Mouse (Mus musculus) intestine, postnatal 0 days (tissue): ENCODE results near the gene Abt1. TPM values are rescaled to one million over a fixed set of nuclear protein-coding genes. Genes with fewer than 3 reads are reported as not detected.

Experiments used
- ATAC-seq: fragments of 200-750 bp; cut with Nextera tagmentation; 2 replicates; pipeline ENCODE4 v1.8.0; 2017; ENCODE audit warnings: mild to moderate bottlenecking, moderate TSS enrichment, moderate library complexity
- H3K27ac ChIP-seq: fragments of 300-500 bp; sonication (generic); 2 replicates; pipeline ENCODE4 v1.5.1; 2014; ENCODE audit warnings: mild to moderate bottlenecking, low read depth, low read length, moderate library complexity
- H3K27me3 ChIP-seq: fragments of 300-500 bp; sonication (generic); replicated peaks from 2 replicates; pipeline ENCODE4 v1.6.1; 2014; ENCODE audit warnings: low read length, mixed read lengths; ENCODE audit not compliant: control insufficient read depth, insufficient read depth
- H3K36me3 ChIP-seq: fragments of 300-500 bp; sonication (generic); 2 replicates; pipeline ENCODE4 v1.6.1; 2014; ENCODE audit warnings: mild to moderate bottlenecking, moderate library complexity; ENCODE audit not compliant: control insufficient read depth, insufficient read depth
- H3K4me1 ChIP-seq: fragments of 300-500 bp; sonication (generic); replicated peaks from 2 replicates; pipeline ENCODE4 v1.6.1; 2014; ENCODE audit warnings: antibody characterized with exemption, low read length, mixed read lengths; ENCODE audit not compliant: control insufficient read depth, insufficient read depth
- H3K4me2 ChIP-seq: fragments of 300-500 bp; sonication (generic); replicated peaks from 2 replicates; pipeline ENCODE4 v1.6.1; 2014; ENCODE audit warnings: low read depth, mild to moderate bottlenecking, moderate library complexity
- H3K4me3 ChIP-seq: fragments of 300-500 bp; sonication (generic); 2 replicates; pipeline ENCODE4 v1.5.1; 2014; ENCODE audit warnings: low read depth, low read length
- H3K9ac ChIP-seq: fragments of 300-500 bp; sonication (generic); 2 replicates; pipeline ENCODE4 v1.6.1; 2014; ENCODE audit warnings: mild to moderate bottlenecking, low read depth, low read length
- H3K9me3 ChIP-seq: fragments of 300-500 bp; sonication (generic); 2 replicates; pipeline ENCODE4 v1.6.1; 2016; ENCODE audit warnings: mixed run types; ENCODE audit not compliant: control insufficient read depth
- CTCF ChIP-seq: sonication (generic); IDR thresholded peaks from 2 replicates; pipeline ENCODE4 v1.5.1; 2016; ENCODE audit warnings: low read depth, mild to moderate bottlenecking, control low read depth, antibody characterized with exemption, moderate library complexity
- WGBS: fragments of 180-500 bp; shearing (Covaris S2); extraction: QIAGEN DNeasy Blood & Tissue Kit; methylation state at CpG from one replicate; pipeline ENCODE4 v1.1.7; 2014; 5-methylcytosine and 5-hydroxymethylcytosine counted together
- polyA plus RNA-seq: library from polyadenylated mRNA; unstranded; fragments of >200 nt; fragmentation: Nextera tagmentation; extraction: Ambion mirVana; gene quantifications from 2 replicates; pipeline ENCODE4 v1.2.1, GENCODE M21; 2015

Gene Abt1
- polyA plus RNA-seq, 1 experiment from 2014 or later = 5.1 TPM

DNA sequence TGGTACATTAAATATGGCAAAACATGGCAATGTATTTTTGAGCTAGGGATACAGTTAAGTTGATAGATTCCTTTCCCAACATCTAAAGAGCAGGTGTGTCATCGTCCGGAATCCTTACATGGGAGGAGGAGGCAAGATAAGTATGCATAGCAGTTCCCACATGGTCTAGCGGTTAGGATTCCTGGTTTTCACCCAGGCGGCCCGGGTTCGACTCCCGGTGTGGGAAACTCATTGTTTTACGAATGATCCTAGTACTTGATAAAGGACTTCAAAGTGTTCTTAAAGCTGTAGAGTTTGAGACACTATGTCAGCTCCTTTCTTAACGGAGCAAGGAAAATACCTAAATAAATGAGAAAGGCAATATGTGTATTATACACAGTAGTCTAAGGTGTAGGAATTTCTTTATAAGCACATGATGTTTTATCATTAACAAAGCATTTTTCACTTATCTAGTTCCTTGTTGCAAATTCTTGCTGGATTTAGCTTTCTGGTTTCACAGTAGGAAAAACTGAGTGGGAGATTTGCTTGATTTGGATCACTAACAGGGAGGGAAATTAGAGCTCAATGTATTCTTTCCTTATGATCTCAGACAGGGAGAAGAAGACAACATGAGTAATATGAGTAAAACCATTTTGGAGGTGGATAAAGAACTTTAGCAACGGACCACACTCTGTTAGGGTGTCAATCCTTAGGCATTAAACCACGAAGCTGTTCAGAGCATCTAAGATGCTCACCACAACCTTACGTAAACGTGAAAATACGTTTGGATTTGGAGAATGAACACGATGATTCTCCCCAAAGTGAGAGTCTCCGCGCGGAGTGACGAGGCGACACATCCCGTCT lies 39.9 kb upstream of the Abt1 start:
- Histone ChIP-seq H3K4me3 (peak overlapping the region; percentile 55), H3K36me3 (no peaks in the 10 kb centered on the region), H3K4me2 (peak overlapping the region; percentile 90), H3K4me1 (0 out of 2 replicates have a peak, but pooled peaks cover 3% of the 10 kb centered on the region), H3K27ac (no peak overlapping the region), H3K9ac (peak overlapping the region; percentile 27; the same call in 1 of the 2 replicates), H3K9me3 (no peaks in the 10 kb centered on the region), H3K27me3 (no peaks in the 10 kb centered on the region)
- TF ChIP-seq CTCF = no peak
- ATAC-seq = peak; percentile 54
- under 1% methylated on average over 21 of the region's 21 CpGs for WGBS

DNA sequence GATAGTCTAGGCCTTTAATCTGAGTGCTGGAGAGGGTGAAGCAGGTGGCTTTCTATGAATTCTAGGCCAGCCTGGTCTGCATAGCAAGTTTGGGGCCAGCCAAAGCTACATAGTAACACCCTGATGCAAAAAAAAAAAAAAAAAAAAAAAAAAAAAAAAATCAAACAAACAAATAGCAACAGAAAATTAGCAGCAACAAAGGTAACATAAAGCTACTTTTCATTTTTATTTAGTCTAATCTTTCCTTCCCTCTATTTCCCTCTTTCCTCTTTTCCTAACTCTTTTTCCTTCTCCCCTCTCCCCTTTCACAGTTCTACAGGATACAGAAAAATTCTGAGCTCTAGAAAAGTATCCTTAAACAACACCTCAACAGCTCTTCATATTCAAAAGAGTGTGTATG lies 39.0 kb upstream of the Abt1 start:
- Histone ChIP-seq H3K4me3 (no peak overlapping the region), H3K27ac (no peak overlapping the region), H3K27me3 (no peaks in the 10 kb centered on the region), H3K9me3 (no peaks in the 10 kb centered on the region), H3K36me3 (no peaks in the 10 kb centered on the region), H3K4me2 (no peak overlapping the region), H3K9ac (no peak overlapping the region), H3K4me1 (0 out of 2 replicates have a peak, but pooled peaks cover 3% of the 10 kb centered on the region)
- no peak for ATAC-seq
- TF ChIP-seq CTCF = no peak

DNA sequence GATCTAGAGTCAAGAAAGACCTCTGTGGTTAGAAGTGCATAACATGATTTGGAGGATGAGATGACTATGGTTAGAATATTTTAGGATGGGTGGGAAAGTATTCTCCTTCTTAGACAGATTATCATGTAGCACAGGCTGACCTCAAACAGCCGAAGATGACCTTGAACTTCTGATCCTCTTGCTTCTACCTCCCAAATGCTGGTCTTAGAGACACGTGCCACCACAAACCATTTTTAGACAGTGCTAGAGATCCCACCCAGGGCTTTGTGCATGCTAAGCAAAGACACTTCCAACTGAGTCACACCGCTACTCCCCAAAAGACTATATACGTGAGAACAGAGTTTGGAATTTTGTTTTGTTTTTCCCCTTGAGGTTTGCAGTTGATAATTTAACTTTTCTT lies 38.4 kb upstream of the Abt1 start:
- 89% methylated on average over 4 of the region's 4 CpGs for WGBS
- no peak overlapping the region for H3K9ac ChIP-seq
- no peak overlapping the region for H3K4me2 ChIP-seq
- no peaks in the 10 kb centered on the region for H3K36me3 ChIP-seq
- no peaks in the 10 kb centered on the region for H3K9me3 ChIP-seq
- H3K27me3 ChIP-seq = no peaks in the 10 kb centered on the region
- H3K27ac ChIP-seq = no peak overlapping the region
- no peak for TF ChIP-seq CTCF
- no peak overlapping the region for H3K4me3 ChIP-seq
- 0 out of 2 replicates have a peak, but pooled peaks cover 3% of the 10 kb centered on the region for H3K4me1 ChIP-seq
- ATAC-seq = no peak

DNA sequence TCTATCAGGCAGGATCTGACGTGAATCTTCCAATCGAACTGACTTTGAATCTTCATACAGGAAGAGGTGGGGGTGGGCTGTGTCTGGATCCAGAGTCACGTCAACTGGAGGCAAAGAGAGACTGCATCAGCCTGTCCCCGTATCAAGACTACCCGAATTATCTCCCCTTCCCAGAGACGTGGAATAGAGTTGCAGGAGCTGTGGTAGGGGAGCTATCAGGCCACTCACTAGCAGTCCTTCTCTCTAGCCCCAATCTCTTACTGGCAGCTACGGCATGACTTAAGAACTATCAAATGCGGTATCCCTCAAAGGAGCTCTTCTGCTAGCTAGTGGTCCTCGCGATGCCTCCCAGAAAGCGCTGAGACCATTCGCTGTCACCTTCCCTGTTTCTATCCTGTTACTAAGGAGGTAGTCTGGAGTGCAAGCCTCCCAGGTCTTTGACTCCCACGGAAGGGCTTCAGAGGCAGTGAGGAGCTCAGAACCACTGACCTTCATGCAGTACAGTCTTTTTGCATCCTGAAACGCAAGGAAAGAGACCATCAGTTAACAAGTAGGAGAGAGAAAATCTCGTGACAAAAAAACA lies 35.7 kb upstream of the Abt1 start:
- H3K4me1 ChIP-seq = no peaks in the 10 kb centered on the region
- no peaks in the 10 kb centered on the region for H3K36me3 ChIP-seq
- H3K27ac ChIP-seq = no peak overlapping the region
- TF ChIP-seq CTCF = no peak
- no peaks in the 10 kb centered on the region for H3K9me3 ChIP-seq
- H3K4me2 ChIP-seq = no peak overlapping the region
- 44% methylated on average over 15 of the region's 15 CpGs for WGBS
- no peaks in the 10 kb centered on the region for H3K27me3 ChIP-seq
- H3K9ac ChIP-seq = no peak overlapping the region
- H3K4me3 ChIP-seq = no peak overlapping the region
- no peak for ATAC-seq

DNA sequence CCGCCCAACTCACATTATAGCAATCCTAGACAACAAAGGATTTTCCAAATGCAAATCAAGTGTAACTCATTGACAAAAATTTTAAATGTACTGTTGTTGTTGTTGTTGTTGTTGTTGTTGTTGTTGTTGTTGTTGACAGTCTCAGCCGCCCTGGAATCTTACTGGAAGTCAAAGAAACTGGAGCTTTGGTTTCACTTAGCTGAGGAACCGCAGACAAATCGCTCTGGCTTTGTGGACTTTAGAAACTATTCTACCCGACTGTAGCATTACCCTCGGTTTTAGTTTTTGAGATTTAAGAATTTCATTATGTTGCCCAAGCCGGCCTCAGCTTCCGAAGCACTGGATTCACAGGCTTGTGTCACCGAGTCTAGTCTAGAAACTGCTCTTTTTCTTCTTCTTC lies 30.3 kb upstream of the Abt1 start:
- peak overlapping the region; percentile 80 for H3K4me3 ChIP-seq
- TF ChIP-seq CTCF = no peak
- no peaks in the 10 kb centered on the region for H3K4me1 ChIP-seq
- H3K27me3 ChIP-seq = no peaks in the 10 kb centered on the region
- WGBS = 1% methylated on average over 9 of the region's 9 CpGs
- H3K36me3 ChIP-seq = no peaks in the 10 kb centered on the region
- no peak for ATAC-seq
- peak overlapping the region; percentile 72 for H3K4me2 ChIP-seq
- peak overlapping the region; percentile 63 for H3K9ac ChIP-seq
- no peaks in the 10 kb centered on the region for H3K9me3 ChIP-seq
- H3K27ac ChIP-seq = peak overlapping the region; percentile 81; the same call in 1 of the 2 replicates

DNA sequence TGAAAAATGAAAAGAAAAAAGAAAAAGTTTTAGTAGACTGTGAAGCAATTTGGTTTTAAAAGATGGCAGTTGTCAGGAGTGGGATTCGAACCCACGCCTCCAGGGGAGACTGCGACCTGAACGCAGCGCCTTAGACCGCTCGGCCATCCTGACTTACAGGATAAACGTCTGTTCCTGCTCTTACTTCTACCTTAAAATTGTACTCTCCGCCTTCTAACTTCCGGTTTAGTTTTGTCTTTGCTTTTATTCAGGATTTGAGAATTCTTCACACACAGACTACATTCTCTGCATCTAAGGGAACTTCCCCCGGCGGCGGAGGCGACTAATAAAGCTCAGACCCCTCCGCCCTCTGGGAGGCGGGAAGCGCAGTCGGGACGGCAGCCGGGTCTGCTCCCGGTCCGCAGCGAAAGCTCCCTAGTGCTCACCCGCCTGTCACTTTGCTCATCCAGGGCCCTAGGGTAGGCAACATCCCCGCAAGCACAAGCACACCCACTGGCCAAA lies 29.7 kb upstream of the Abt1 start:
- H3K36me3 ChIP-seq = no peaks in the 10 kb centered on the region
- peak; percentile 76 for ATAC-seq
- TF ChIP-seq CTCF = no peak
- no peaks in the 10 kb centered on the region for H3K9me3 ChIP-seq
- H3K4me2 ChIP-seq = peak overlapping the region; percentile 72
- H3K9ac ChIP-seq = peak overlapping the region; percentile 63
- WGBS = under 1% methylated on average over 25 of the region's 25 CpGs
- peak overlapping the region; percentile 81 for H3K27ac ChIP-seq
- no peaks in the 10 kb centered on the region for H3K4me1 ChIP-seq
- H3K27me3 ChIP-seq = no peaks in the 10 kb centered on the region
- peak overlapping the region; percentile 80 for H3K4me3 ChIP-seq
